Mouse (Mus musculus): Measurements from ENCODE around the gene Fbln2. TPM values are rescaled to one million over a fixed set of nuclear protein-coding genes. Genes with fewer than 3 reads are reported as not detected.

Gene Fbln2
- polyA plus RNA-seq, 1 experiment from 2014 or later, result 35.5 TPM

GRCm38 (mm10) chr6:91278302-91278701, 66.0 kb downstream of the Fbln2 start:
- H3K27me3 ChIP-seq (ENCODE audit: control insufficient read depth, insufficient read depth, low read length), result peaks cover under 1% of the 10 kb centered on the region; the same call in 1 of the 2 replicates
- no peak overlapping the region for H3K9ac ChIP-seq (replicated peaks; ENCODE audit: low read depth, low read length)
- no peak overlapping the region for H3K27ac ChIP-seq (ENCODE audit: low read length)
- H3K4me3 ChIP-seq (ENCODE audit: low read depth, low read length), result no peak overlapping the region
- no peaks in the 10 kb centered on the region for H3K4me1 ChIP-seq (ENCODE audit: control insufficient read depth, insufficient read depth, low read length)
- no peak for ATAC-seq (ENCODE audit: insufficient number of reproducible peaks, insufficient read depth, low FRiP score, low read depth)
- H3K9me3 ChIP-seq (ENCODE audit: control insufficient read depth, low read depth, low read length), result no peaks in the 10 kb centered on the region
- H3K4me2 ChIP-seq (replicated peaks; ENCODE audit: low read depth, low read length), result no peak overlapping the region
- 52% methylated on average over 1 of the region's 1 CpGs for WGBS
- no peaks in the 10 kb centered on the region for H3K36me3 ChIP-seq (ENCODE audit: control insufficient read depth, insufficient read depth, low read length)

GRCm38 (mm10) chr6:91279477-91279876, 67.2 kb downstream of the Fbln2 start:
- H3K4me3 ChIP-seq (ENCODE audit: low read depth, low read length), result no peak overlapping the region
- no peaks in the 10 kb centered on the region for H3K4me1 ChIP-seq (ENCODE audit: control insufficient read depth, insufficient read depth, low read length)
- no peak overlapping the region for H3K4me2 ChIP-seq (replicated peaks; ENCODE audit: low read depth, low read length)
- H3K9me3 ChIP-seq (ENCODE audit: control insufficient read depth, low read depth, low read length), result no peaks in the 10 kb centered on the region
- no peak overlapping the region for H3K9ac ChIP-seq (replicated peaks; ENCODE audit: low read depth, low read length)
- 34% methylated on average over 4 of the region's 4 CpGs for WGBS
- ATAC-seq (ENCODE audit: insufficient number of reproducible peaks, insufficient read depth, low FRiP score, low read depth), result no peak
- H3K27ac ChIP-seq (ENCODE audit: low read length), result no peak overlapping the region
- H3K36me3 ChIP-seq (ENCODE audit: control insufficient read depth, insufficient read depth, low read length), result no peaks in the 10 kb centered on the region
- peaks cover 11% of the 10 kb centered on the region for H3K27me3 ChIP-seq (ENCODE audit: control insufficient read depth, insufficient read depth, low read length)

GRCm38 (mm10) chr6:91281206-91281605, 69.0 kb downstream of the Fbln2 start:
- no peaks in the 10 kb centered on the region for H3K4me1 ChIP-seq (ENCODE audit: control insufficient read depth, insufficient read depth, low read length)
- no peak overlapping the region for H3K9ac ChIP-seq (replicated peaks; ENCODE audit: low read depth, low read length)
- peak; percentile 28; the same call in 1 of the 2 replicates for ATAC-seq (ENCODE audit: insufficient number of reproducible peaks, insufficient read depth, low FRiP score, low read depth)
- peaks cover 27% of the 10 kb centered on the region for H3K27me3 ChIP-seq (ENCODE audit: control insufficient read depth, insufficient read depth, low read length)
- H3K4me2 ChIP-seq (replicated peaks; ENCODE audit: low read depth, low read length), result no peak overlapping the region
- no peaks in the 10 kb centered on the region for H3K9me3 ChIP-seq (ENCODE audit: control insufficient read depth, low read depth, low read length)
- WGBS, result 5% methylated on average over 6 of the region's 6 CpGs
- no peak overlapping the region for H3K27ac ChIP-seq (ENCODE audit: low read length)
- no peak overlapping the region for H3K4me3 ChIP-seq (ENCODE audit: low read depth, low read length)
- H3K36me3 ChIP-seq (ENCODE audit: control insufficient read depth, insufficient read depth, low read length), result no peaks in the 10 kb centered on the region

- Histone ChIP-seq H3K27ac (ENCODE audit: low read length) (no peak overlapping the region), H3K27me3 (ENCODE audit: control insufficient read depth, insufficient read depth, low read length) (peaks cover 31% of the 10 kb centered on the region), H3K4me1 (ENCODE audit: control insufficient read depth, insufficient read depth, low read length) (no peaks in the 10 kb centered on the region), H3K4me3 (ENCODE audit: low read depth, low read length) (no peak overlapping the region), H3K36me3 (ENCODE audit: control insufficient read depth, insufficient read depth, low read length) (no peaks in the 10 kb centered on the region), H3K9ac (replicated peaks; ENCODE audit: low read depth, low read length) (no peak overlapping the region), H3K9me3 (ENCODE audit: control insufficient read depth, low read depth, low read length) (no peaks in the 10 kb centered on the region), H3K4me2 (replicated peaks; ENCODE audit: low read depth, low read length) (no peak overlapping the region)
- no peak for ATAC-seq (ENCODE audit: insufficient number of reproducible peaks, insufficient read depth, low FRiP score, low read depth)
- WGBS, result 56% methylated on average over 5 of the region's 5 CpGs
These were observed 69.5 kb downstream of the Fbln2 start for GRCm38 (mm10) chr6:91281747-91282146.

GRCm38 (mm10) chr6:91283031-91283430, 70.8 kb downstream of the Fbln2 start:
- H3K4me3 ChIP-seq (ENCODE audit: low read depth, low read length), result no peak overlapping the region
- no peak overlapping the region for H3K4me2 ChIP-seq (replicated peaks; ENCODE audit: low read depth, low read length)
- ATAC-seq (ENCODE audit: insufficient number of reproducible peaks, insufficient read depth, low FRiP score, low read depth), result no peak
- H3K9ac ChIP-seq (replicated peaks; ENCODE audit: low read depth, low read length), result no peak overlapping the region
- WGBS, result 62% methylated on average over 7 of the region's 7 CpGs
- H3K27ac ChIP-seq (ENCODE audit: low read length), result no peak overlapping the region
- H3K4me1 ChIP-seq (ENCODE audit: control insufficient read depth, insufficient read depth, low read length), result no peaks in the 10 kb centered on the region
- no peaks in the 10 kb centered on the region for H3K9me3 ChIP-seq (ENCODE audit: control insufficient read depth, low read depth, low read length)
- H3K27me3 ChIP-seq (ENCODE audit: control insufficient read depth, insufficient read depth, low read length), result peaks cover 34% of the 10 kb centered on the region
- no peaks in the 10 kb centered on the region for H3K36me3 ChIP-seq (ENCODE audit: control insufficient read depth, insufficient read depth, low read length)

- Histone ChIP-seq H3K36me3 (ENCODE audit: control insufficient read depth, insufficient read depth, low read length) (no peaks in the 10 kb centered on the region), H3K9ac (replicated peaks; ENCODE audit: low read depth, low read length) (no peak overlapping the region), H3K27ac (ENCODE audit: low read length) (no peak overlapping the region), H3K27me3 (ENCODE audit: control insufficient read depth, insufficient read depth, low read length) (peaks cover 39% of the 10 kb centered on the region), H3K4me2 (replicated peaks; ENCODE audit: low read depth, low read length) (peak overlapping the region; percentile 34), H3K4me3 (ENCODE audit: low read depth, low read length) (peak overlapping the region; percentile 12; the same call in 1 of the 2 replicates), H3K4me1 (ENCODE audit: control insufficient read depth, insufficient read depth, low read length) (no peaks in the 10 kb centered on the region), H3K9me3 (ENCODE audit: control insufficient read depth, low read depth, low read length) (no peaks in the 10 kb centered on the region)
- 7% methylated on average over 35 of the region's 35 CpGs for WGBS
- ATAC-seq (ENCODE audit: insufficient number of reproducible peaks, insufficient read depth, low FRiP score, low read depth), result 0 out of 2 replicates have a peak, but pooled peaks have one; percentile 9
These were observed 72.5 kb downstream of the Fbln2 start for GRCm38 (mm10) chr6:91284521-91285449.

- peak overlapping the region; percentile 12; the same call in 1 of the 2 replicates for H3K4me3 ChIP-seq (ENCODE audit: low read depth, low read length)
- 0% methylated on average over 28 of the region's 28 CpGs for WGBS
- peak overlapping the region; percentile 34 for H3K4me2 ChIP-seq (replicated peaks; ENCODE audit: low read depth, low read length)
- H3K9me3 ChIP-seq (ENCODE audit: control insufficient read depth, low read depth, low read length), result no peaks in the 10 kb centered on the region
- H3K4me1 ChIP-seq (ENCODE audit: control insufficient read depth, insufficient read depth, low read length), result no peaks in the 10 kb centered on the region
- no peaks in the 10 kb centered on the region for H3K36me3 ChIP-seq (ENCODE audit: control insufficient read depth, insufficient read depth, low read length)
- ATAC-seq (ENCODE audit: insufficient number of reproducible peaks, insufficient read depth, low FRiP score, low read depth), result peak; percentile 50; the same call in 1 of the 2 replicates
- no peak overlapping the region for H3K27ac ChIP-seq (ENCODE audit: low read length)
- H3K27me3 ChIP-seq (ENCODE audit: control insufficient read depth, insufficient read depth, low read length), result peaks cover 39% of the 10 kb centered on the region
- no peak overlapping the region for H3K9ac ChIP-seq (replicated peaks; ENCODE audit: low read depth, low read length)
These were observed 73.2 kb downstream of the Fbln2 start for GRCm38 (mm10) chr6:91285450-91285790.

GRCm38 (mm10) chr6:91285814-91286545, 73.7 kb downstream of the Fbln2 start:
- no peak for ATAC-seq (ENCODE audit: insufficient number of reproducible peaks, insufficient read depth, low FRiP score, low read depth)
- Histone ChIP-seq H3K27me3 (ENCODE audit: control insufficient read depth, insufficient read depth, low read length) (peaks cover 39% of the 10 kb centered on the region), H3K36me3 (ENCODE audit: control insufficient read depth, insufficient read depth, low read length) (no peaks in the 10 kb centered on the region), H3K4me1 (ENCODE audit: control insufficient read depth, insufficient read depth, low read length) (no peaks in the 10 kb centered on the region), H3K27ac (ENCODE audit: low read length) (no peak overlapping the region), H3K4me2 (replicated peaks; ENCODE audit: low read depth, low read length) (peak overlapping the region; percentile 34), H3K9me3 (ENCODE audit: control insufficient read depth, low read depth, low read length) (no peaks in the 10 kb centered on the region), H3K4me3 (ENCODE audit: low read depth, low read length) (0 out of 2 replicates have a peak overlapping the region, but pooled peaks have one; percentile 12), H3K9ac (replicated peaks; ENCODE audit: low read depth, low read length) (no peak overlapping the region)
- 36% methylated on average over 30 of the region's 30 CpGs for WGBS

Measured in stomach, embryonic 14.5 days (tissue).